Mouse (Mus musculus): ENCODE results near the gene Dop1a. TPM values are rescaled to one million over a fixed set of nuclear protein-coding genes. Genes with fewer than 3 reads are reported as not detected.

Dop1a gene
- total RNA-seq, 2 experiments from 2014 or later: 51.3 to 58.1 TPM

GRCm38 (mm10) chr9:86482236-86482635 is 15.3 kb downstream of the Dop1a start:
- no peak for DNase-seq (ENCODE audit: low spot score in 2 of 2)
- intact Hi-C loops (cut with DNase I): no loop called here

- intact Hi-C loops (cut with DNase I): no loop called here
- DNase-seq (ENCODE audit: low spot score in 2 of 2): no peak
Observed at GRCm38 (mm10) chr9:86491740-86492139, 24.8 kb downstream of the Dop1a start.

- DNase-seq (ENCODE audit: low spot score in 2 of 2): no peak
Observed at GRCm38 (mm10) chr9:86496261-86496660, 29.3 kb downstream of the Dop1a start.

GRCm38 (mm10) chr9:86499083-86499482 is 32.1 kb downstream of the Dop1a start:
- intact Hi-C loops (cut with DNase I): no loop called here
- DNase-seq (ENCODE audit: low spot score in 2 of 2): no peak

More at GRCm38 (mm10) chr9:86496261-86496660, 29.3 kb downstream of the Dop1a start:
- intact Hi-C loops (cut with DNase I): no loop called here

- intact Hi-C loops (cut with DNase I): no loop called here
- DNase-seq (ENCODE audit: low spot score in 2 of 2): no peak
Observed at GRCm38 (mm10) chr9:86507437-86507836, 40.5 kb downstream of the Dop1a start.

GRCm38 (mm10) chr9:86513733-86514132 is 46.8 kb downstream of the Dop1a start:
- DNase-seq (ENCODE audit: low spot score in 2 of 2): no peak
- intact Hi-C loops (cut with DNase I): loop anchor here (5.0 kb wide), 1 partner anchor 34 kb away; no protein-coding TSS in a partner anchor

- intact Hi-C loops (cut with DNase I): loop anchor here (5.0 kb wide), 1 partner anchor 33 kb away; no protein-coding TSS in a partner anchor
- DNase-seq (ENCODE audit: low spot score in 2 of 2): no peak
Observed at GRCm38 (mm10) chr9:86514390-86514789, 47.4 kb downstream of the Dop1a start.

- intact Hi-C loops (cut with DNase I): loop anchor here (5.0 kb wide), 1 partner anchor 33 kb away; no protein-coding TSS in a partner anchor
Observed at GRCm38 (mm10) chr9:86514798-86515197, 47.8 kb downstream of the Dop1a start.

GRCm38 (mm10) chr9:86522335-86522734 is 55.4 kb downstream of the Dop1a start:
- no peak for DNase-seq (ENCODE audit: low spot score in 2 of 2)
- intact Hi-C loops (cut with DNase I): no loop called here

More at GRCm38 (mm10) chr9:86514798-86515197, 47.8 kb downstream of the Dop1a start:
- no peak for DNase-seq (ENCODE audit: low spot score in 2 of 2)

- intact Hi-C loops (cut with DNase I): no loop called here
- no peak for DNase-seq (ENCODE audit: low spot score in 2 of 2)
Observed at GRCm38 (mm10) chr9:86525600-86525999, 58.6 kb downstream of the Dop1a start.

- DNase-seq (ENCODE audit: low spot score in 2 of 2): no peak
- intact Hi-C loops (cut with DNase I): no loop called here
Observed at GRCm38 (mm10) chr9:86534071-86534470, 67.1 kb downstream of the Dop1a start.

- DNase-seq (ENCODE audit: low spot score in 2 of 2): peak in 1 of 2 experiments; percentile 40
- intact Hi-C loops (cut with DNase I): no loop called here
Observed at GRCm38 (mm10) chr9:86543451-86543850, 76.5 kb downstream of the Dop1a start.

GRCm38 (mm10) chr9:86544559-86544958 is 77.6 kb downstream of the Dop1a start:
- intact Hi-C loops (cut with DNase I): no loop called here
- DNase-seq (ENCODE audit: low spot score in 2 of 2): no peak

GRCm38 (mm10) chr9:86549637-86550162 is 82.7 kb downstream of the Dop1a start:
- intact Hi-C loops (cut with DNase I): loop anchor here (5.0 kb wide), 1 partner anchor 37 kb away; no protein-coding TSS in a partner anchor
- no peak for DNase-seq (ENCODE audit: low spot score in 2 of 2)

- DNase-seq (ENCODE audit: low spot score in 2 of 2): no peak
- intact Hi-C loops (cut with DNase I): no loop called here
Observed at GRCm38 (mm10) chr9:86550717-86551116, 83.8 kb downstream of the Dop1a start.

- intact Hi-C loops (cut with DNase I): no loop called here
- no peak for DNase-seq (ENCODE audit: low spot score in 2 of 2)
Observed at GRCm38 (mm10) chr9:86553886-86554285, 86.9 kb downstream of the Dop1a start.

- intact Hi-C loops (cut with DNase I): no loop called here
Observed at GRCm38 (mm10) chr9:86554641-86555040, 87.7 kb downstream of the Dop1a start.

GRCm38 (mm10) chr9:86560543-86560942 is 93.6 kb downstream of the Dop1a start:
- intact Hi-C loops (cut with DNase I): no loop called here
- DNase-seq (ENCODE audit: low spot score in 2 of 2): no peak

More at GRCm38 (mm10) chr9:86554641-86555040, 87.7 kb downstream of the Dop1a start:
- DNase-seq (ENCODE audit: low spot score in 2 of 2): no peak

GRCm38 (mm10) chr9:86569314-86569910 is 102.5 kb downstream of the Dop1a start:
- no peak for DNase-seq (ENCODE audit: low spot score in 2 of 2)
- intact Hi-C loops (cut with DNase I): no loop called here

GRCm38 (mm10) chr9:86570261-86570890 is 103.4 kb downstream of the Dop1a start:
- intact Hi-C loops (cut with DNase I): no loop called here
- DNase-seq (ENCODE audit: low spot score in 2 of 2): no peak

GRCm38 (mm10) chr9:86570946-86571345 is 104.0 kb downstream of the Dop1a start:
- no peak for DNase-seq (ENCODE audit: low spot score in 2 of 2)
- intact Hi-C loops (cut with DNase I): no loop called here

Data from left cerebral cortex, postnatal 14 days (tissue).